Mouse (Mus musculus): ENCODE measurements around the gene Dtx3l. TPM values are rescaled to one million over a fixed set of nuclear protein-coding genes. Genes with fewer than 3 reads are reported as not detected.

The Dtx3l gene
- polyA plus RNA-seq, 1 experiment from 2014 or later = 6.2 TPM

- no peak for ATAC-seq
- Histone ChIP-seq H3K27me3 (replicated peaks; ENCODE audit: insufficient read depth, low read length) (no peaks in the 10 kb centered on the region), H3K9me3 (ENCODE audit: low read length) (no peaks in the 10 kb centered on the region), H3K9ac (replicated peaks; ENCODE audit: low read depth) (no peak overlapping the region), H3K36me3 (ENCODE audit: insufficient read depth, low read length) (0 out of 2 replicates have a peak, but pooled peaks cover 3% of the 10 kb centered on the region), H3K4me3 (ENCODE audit: low read depth, low read length) (no peak overlapping the region), H3K27ac (ENCODE audit: low read length) (no peak overlapping the region), H3K4me2 (replicated peaks; ENCODE audit: low read depth, low read length) (no peak overlapping the region), H3K4me1 (ENCODE audit: insufficient read depth, low read depth, low read length) (no peaks in the 10 kb centered on the region)
- TF ChIP-seq CTCF (IDR thresholded peaks at IDR 0.05) = no peak
- no peak for TF ChIP-seq EP300 (IDR thresholded peaks at IDR 0.05)
- WGBS = 68% methylated on average over 10 of the region's 10 CpGs
- DNase-seq (ENCODE audit: low spot score) = no peak
Measured at GRCm38 (mm10) chr16:35933181-35933580, 5.8 kb downstream of the Dtx3l start.

GRCm38 (mm10) chr16:35932179-35933055, 6.5 kb downstream of the Dtx3l start:
- Histone ChIP-seq H3K9me3 (ENCODE audit: low read length) (no peaks in the 10 kb centered on the region), H3K36me3 (ENCODE audit: insufficient read depth, low read length) (0 out of 2 replicates have a peak, but pooled peaks cover 3% of the 10 kb centered on the region), H3K27me3 (replicated peaks; ENCODE audit: insufficient read depth, low read length) (no peaks in the 10 kb centered on the region), H3K27ac (ENCODE audit: low read length) (no peak overlapping the region), H3K4me3 (ENCODE audit: low read depth, low read length) (no peak overlapping the region), H3K9ac (replicated peaks; ENCODE audit: low read depth) (no peak overlapping the region), H3K4me2 (replicated peaks; ENCODE audit: low read depth, low read length) (no peak overlapping the region), H3K4me1 (ENCODE audit: insufficient read depth, low read depth, low read length) (no peaks in the 10 kb centered on the region)
- WGBS = 79% methylated on average over 19 of the region's 19 CpGs
- ATAC-seq (no peak), DNase-seq (ENCODE audit: low spot score) (no peak)
- TF ChIP-seq EP300 (IDR thresholded peaks at IDR 0.05) = no peak
- no peak for TF ChIP-seq CTCF (IDR thresholded peaks at IDR 0.05)

GRCm38 (mm10) chr16:35924341-35924740, 14.6 kb downstream of the Dtx3l start:
- Histone ChIP-seq H3K36me3 (ENCODE audit: insufficient read depth, low read length) (no peaks in the 10 kb centered on the region), H3K4me1 (ENCODE audit: insufficient read depth, low read depth, low read length) (no peaks in the 10 kb centered on the region), H3K27me3 (replicated peaks; ENCODE audit: insufficient read depth, low read length) (no peaks in the 10 kb centered on the region), H3K27ac (ENCODE audit: low read length) (no peak overlapping the region), H3K4me3 (ENCODE audit: low read depth, low read length) (no peak overlapping the region), H3K9ac (replicated peaks; ENCODE audit: low read depth) (no peak overlapping the region), H3K9me3 (ENCODE audit: low read length) (no peaks in the 10 kb centered on the region), H3K4me2 (replicated peaks; ENCODE audit: low read depth, low read length) (no peak overlapping the region)
- WGBS = 85% methylated on average over 5 of the region's 5 CpGs
- ATAC-seq (no peak), DNase-seq (ENCODE audit: low spot score) (no peak)
- TF ChIP-seq CTCF (IDR thresholded peaks at IDR 0.05) = no peak
- TF ChIP-seq EP300 (IDR thresholded peaks at IDR 0.05) = no peak

- 64% methylated on average over 7 of the region's 7 CpGs for WGBS
- no peak for ATAC-seq
Measured at GRCm38 (mm10) chr16:35923546-35924198, 15.3 kb downstream of the Dtx3l start.

GRCm38 (mm10) chr16:35922301-35922895, 16.6 kb downstream of the Dtx3l start:
- Histone ChIP-seq H3K4me1 (ENCODE audit: insufficient read depth, low read depth, low read length) (no peaks in the 10 kb centered on the region), H3K27me3 (replicated peaks; ENCODE audit: insufficient read depth, low read length) (no peaks in the 10 kb centered on the region), H3K36me3 (ENCODE audit: insufficient read depth, low read length) (no peaks in the 10 kb centered on the region), H3K9ac (replicated peaks; ENCODE audit: low read depth) (no peak overlapping the region), H3K4me2 (replicated peaks; ENCODE audit: low read depth, low read length) (no peak overlapping the region), H3K27ac (ENCODE audit: low read length) (no peak overlapping the region), H3K9me3 (ENCODE audit: low read length) (no peaks in the 10 kb centered on the region), H3K4me3 (ENCODE audit: low read depth, low read length) (no peak overlapping the region)
- no peak for DNase-seq (ENCODE audit: low spot score)
- 65% methylated on average over 3 of the region's 3 CpGs for WGBS
- no peak for ATAC-seq
- TF ChIP-seq CTCF (IDR thresholded peaks at IDR 0.05) (no peak), EP300 (IDR thresholded peaks at IDR 0.05) (no peak)

More at GRCm38 (mm10) chr16:35923546-35924198, 15.3 kb downstream of the Dtx3l start:
- no peak for DNase-seq (ENCODE audit: low spot score)
- no peak overlapping the region for H3K27ac ChIP-seq (ENCODE audit: low read length)
- no peak for TF ChIP-seq EP300 (IDR thresholded peaks at IDR 0.05)
- TF ChIP-seq CTCF (IDR thresholded peaks at IDR 0.05) = no peak
- H3K4me2 ChIP-seq (replicated peaks; ENCODE audit: low read depth, low read length) = no peak overlapping the region
- no peaks in the 10 kb centered on the region for H3K27me3 ChIP-seq (replicated peaks; ENCODE audit: insufficient read depth, low read length)
- no peaks in the 10 kb centered on the region for H3K4me1 ChIP-seq (ENCODE audit: insufficient read depth, low read depth, low read length)
- H3K9me3 ChIP-seq (ENCODE audit: low read length) = no peaks in the 10 kb centered on the region
- no peaks in the 10 kb centered on the region for H3K36me3 ChIP-seq (ENCODE audit: insufficient read depth, low read length)
- no peak overlapping the region for H3K4me3 ChIP-seq (ENCODE audit: low read depth, low read length)
- H3K9ac ChIP-seq (replicated peaks; ENCODE audit: low read depth) = no peak overlapping the region

- no peaks in the 10 kb centered on the region for H3K4me1 ChIP-seq (ENCODE audit: insufficient read depth, low read depth, low read length)
- H3K4me3 ChIP-seq (ENCODE audit: low read depth, low read length) = no peak overlapping the region
- H3K9me3 ChIP-seq (ENCODE audit: low read length) = no peaks in the 10 kb centered on the region
- ATAC-seq = no peak
- no peak overlapping the region for H3K4me2 ChIP-seq (replicated peaks; ENCODE audit: low read depth, low read length)
- H3K27ac ChIP-seq (ENCODE audit: low read length) = no peak overlapping the region
- no peak for DNase-seq (ENCODE audit: low spot score)
- 64% methylated on average over 2 of the region's 2 CpGs for WGBS
- no peaks in the 10 kb centered on the region for H3K36me3 ChIP-seq (ENCODE audit: insufficient read depth, low read length)
- H3K9ac ChIP-seq (replicated peaks; ENCODE audit: low read depth) = no peak overlapping the region
- no peak for TF ChIP-seq EP300 (IDR thresholded peaks at IDR 0.05)
- TF ChIP-seq CTCF (IDR thresholded peaks at IDR 0.05) = no peak
- no peaks in the 10 kb centered on the region for H3K27me3 ChIP-seq (replicated peaks; ENCODE audit: insufficient read depth, low read length)
Measured at GRCm38 (mm10) chr16:35921676-35922235, 17.2 kb downstream of the Dtx3l start.
